Mouse (Mus musculus) cerebellum, adult 2 months (tissue): ENCODE results near the gene Ptbp1. TPM values are rescaled to one million over a fixed set of nuclear protein-coding genes. Genes with fewer than 3 reads are reported as not detected.

Source experiments
- DNase-seq, 2 experiments: peaks; one replicate each; pipeline ENCODE4 v3.0.0; 2021
- H3K27ac ChIP-seq: fragments of 200-500 bp; 2 replicates; pipeline ENCODE4 v1.5.1; 2012; ENCODE audit warnings: low read length, control low read depth, inconsistent platforms; ENCODE audit not compliant: insufficient read depth
- H3K27me3 ChIP-seq: fragments of 200-500 bp; 2 replicates; pipeline ENCODE4 v1.6.1; 2012; ENCODE audit warnings: inconsistent platforms, mild to moderate bottlenecking, low read length, moderate library complexity; ENCODE audit not compliant: control insufficient read depth, insufficient read depth
- H3K4me1 ChIP-seq: fragments of 200-500 bp; 2 replicates; pipeline ENCODE4 v1.6.1; 2011; ENCODE audit warnings: low read length; ENCODE audit not compliant: control insufficient read depth, insufficient read depth
- H3K4me3 ChIP-seq: fragments of 200-500 bp; replicated peaks from 2 replicates; pipeline ENCODE3; 2011; ENCODE audit warnings: mild to moderate bottlenecking, low read depth, low read length, control low read depth; ENCODE audit not compliant: insufficient read depth
- CTCF ChIP-seq: fragments of 200-500 bp; IDR thresholded peaks from 2 replicates; pipeline ENCODE4 v1.5.1; 2011; ENCODE audit warnings: low read depth, mild to moderate bottlenecking, control low read depth, low read length, moderate library complexity, borderline replicate concordance; ENCODE audit not compliant: insufficient read depth
- POLR2A ChIP-seq: fragments of 200-500 bp; IDR thresholded peaks from 2 replicates; pipeline ENCODE4 v1.6.1; 2011; ENCODE audit warnings: low read length, control low read depth, borderline replicate concordance; ENCODE audit not compliant: insufficient read depth
- WGBS: fragments of 180-500 bp; shearing (Covaris S2); methylation state at CpG from one replicate; pipeline ENCODE4 v1.1.7; 2018; 5-methylcytosine and 5-hydroxymethylcytosine counted together
- polyA plus RNA-seq: library from polyadenylated mRNA; depleted of rRNA; stranded (reverse); fragments of >200 nt; gene quantifications from 2 replicates; pipeline ENCODE4 v1.2.3, GENCODE M21; 2012

Ptbp1 gene
- polyA plus RNA-seq, 1 experiment: 64.2 TPM

DNA sequence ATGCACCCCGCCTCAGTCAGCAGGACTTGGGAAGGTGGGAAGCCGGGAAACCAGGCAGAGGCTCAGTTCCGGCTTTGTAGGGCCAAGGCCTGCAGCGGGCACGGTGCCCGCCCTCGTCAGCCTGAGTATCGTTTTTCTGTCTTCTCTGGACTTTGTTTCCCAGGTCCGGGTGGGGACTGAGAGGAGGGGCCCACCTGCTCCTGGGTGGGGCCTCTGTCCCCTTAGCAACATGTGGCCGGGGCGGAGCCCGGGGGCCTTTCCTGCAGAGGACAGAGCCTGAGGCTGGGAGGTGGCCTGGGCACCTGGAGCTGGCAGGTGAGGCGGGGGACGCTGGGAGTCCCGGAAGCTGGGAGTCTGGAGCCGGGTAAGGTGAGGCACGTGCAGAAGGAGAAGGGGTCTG is 31.9 kb upstream of the Ptbp1 start:
- no peak for TF ChIP-seq POLR2A
- no peak for TF ChIP-seq CTCF
- H3K4me1 ChIP-seq: no peaks in the 10 kb centered on the region
- H3K27me3 ChIP-seq: no peaks in the 10 kb centered on the region
- WGBS: 31% methylated on average over 17 of the region's 17 CpGs
- DNase-seq: no peak
- H3K27ac ChIP-seq: no peak overlapping the region
- H3K4me3 ChIP-seq: no peak overlapping the region

DNA sequence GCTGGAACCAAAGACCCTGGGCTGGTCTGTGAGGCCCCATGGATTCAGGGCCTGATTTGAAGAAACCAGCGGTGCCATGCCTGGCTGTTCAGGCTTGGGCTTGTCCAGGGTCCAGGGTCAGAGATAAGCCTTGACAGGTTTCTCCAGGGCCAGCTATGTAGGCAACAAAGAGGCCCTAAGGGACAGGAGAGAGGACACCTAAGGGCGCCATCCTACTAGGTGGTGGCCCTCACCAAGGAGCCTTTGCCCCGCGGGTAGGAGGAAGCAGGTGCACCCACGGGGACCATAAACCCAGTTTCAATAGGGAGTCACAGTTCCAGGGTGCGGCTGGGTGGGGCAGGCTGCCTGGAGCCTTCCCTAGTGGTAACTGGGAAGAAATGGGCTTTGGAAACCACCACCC is 31.2 kb upstream of the Ptbp1 start:
- TF ChIP-seq POLR2A: no peak
- TF ChIP-seq CTCF: no peak
- no peak for DNase-seq
- H3K4me1 ChIP-seq: no peaks in the 10 kb centered on the region
- 78% methylated on average over 6 of the region's 6 CpGs for WGBS
- no peak overlapping the region for H3K4me3 ChIP-seq
- H3K27ac ChIP-seq: no peak overlapping the region
- no peaks in the 10 kb centered on the region for H3K27me3 ChIP-seq

DNA sequence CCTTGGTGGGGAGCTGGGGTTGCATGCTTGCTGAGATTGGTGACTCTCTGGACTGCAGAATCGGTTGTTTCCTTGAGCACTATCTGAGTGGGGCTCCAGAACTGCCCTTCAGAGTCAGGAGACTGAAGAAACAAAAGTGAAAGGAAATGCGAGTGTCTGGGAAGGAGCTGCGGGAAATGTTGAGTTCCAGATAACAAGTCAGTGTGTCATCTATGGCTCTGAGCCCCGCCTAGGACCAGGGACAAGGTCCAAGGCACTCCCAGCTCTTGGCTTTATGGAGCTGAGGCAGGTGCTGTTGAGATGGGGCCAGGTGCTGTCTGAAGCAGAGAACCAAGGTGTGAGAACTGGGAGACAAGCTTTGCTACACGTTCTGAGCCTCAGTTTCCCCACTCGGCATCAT is 29.8 kb upstream of the Ptbp1 start:
- no peak for DNase-seq
- H3K27me3 ChIP-seq: no peaks in the 10 kb centered on the region
- TF ChIP-seq POLR2A (no peak), CTCF (no peak)
- 51% methylated on average over 6 of the region's 6 CpGs for WGBS
- no peak overlapping the region for H3K4me3 ChIP-seq
- no peak overlapping the region for H3K27ac ChIP-seq
- no peaks in the 10 kb centered on the region for H3K4me1 ChIP-seq

DNA sequence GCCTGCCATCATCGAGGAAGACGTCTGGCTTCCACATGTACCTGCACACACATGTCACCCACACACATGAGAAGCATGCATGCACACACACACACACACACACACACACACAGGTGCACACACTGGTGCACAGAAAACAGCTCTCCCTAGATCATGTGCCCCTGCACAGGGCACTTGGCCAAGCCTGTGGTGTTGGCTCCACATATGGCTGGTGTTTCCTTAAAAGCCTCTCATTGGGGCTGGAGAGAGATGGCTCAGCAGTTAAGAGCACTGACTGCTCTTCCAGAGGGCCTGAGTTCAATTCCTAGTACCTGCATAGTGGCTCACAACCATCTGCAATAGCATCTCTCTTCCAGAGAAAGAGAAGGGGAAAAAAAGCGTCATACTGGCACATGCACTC is 22.6 kb upstream of the Ptbp1 start:
- H3K4me3 ChIP-seq: no peak overlapping the region
- no peaks in the 10 kb centered on the region for H3K4me1 ChIP-seq
- no peaks in the 10 kb centered on the region for H3K27me3 ChIP-seq
- 76% methylated on average over 3 of the region's 3 CpGs for WGBS
- TF ChIP-seq POLR2A (no peak), CTCF (no peak)
- H3K27ac ChIP-seq: no peak overlapping the region
- no peak for DNase-seq

DNA sequence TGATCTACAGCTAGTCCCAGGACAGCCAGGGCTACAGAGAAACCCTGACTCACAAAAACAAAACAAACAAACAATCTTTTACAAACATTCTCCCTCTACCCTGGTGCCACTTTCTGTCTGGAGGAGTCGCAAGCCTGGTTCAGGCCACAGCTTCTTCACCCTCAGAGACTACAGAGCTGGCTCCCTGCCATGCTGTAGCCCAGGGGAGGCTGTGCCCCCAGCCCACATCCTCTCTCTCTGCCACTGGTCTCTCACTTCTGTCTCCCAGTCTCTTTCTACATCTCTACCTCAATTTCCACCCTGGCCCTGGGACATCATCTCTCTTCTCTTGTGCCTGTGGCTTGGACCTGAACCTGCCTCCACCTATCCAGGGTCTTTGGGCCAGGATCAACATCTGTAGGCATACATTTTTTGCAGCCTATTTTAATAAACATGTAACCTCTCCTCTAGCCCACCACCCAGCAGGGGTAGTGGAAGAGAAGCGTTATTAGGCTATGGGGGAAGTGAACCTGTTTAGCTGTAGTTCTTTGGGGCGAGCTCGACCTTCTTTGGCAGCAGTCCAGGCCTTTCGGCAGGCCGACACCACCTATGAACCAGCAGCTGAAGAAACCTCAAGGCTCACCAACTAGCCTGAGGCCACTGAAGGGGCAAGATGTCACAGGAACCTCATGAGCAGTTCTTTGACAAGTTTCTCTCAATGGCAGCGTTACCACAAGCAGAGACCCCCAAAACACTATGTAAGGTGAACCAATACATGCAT is 22.0 kb upstream of the Ptbp1 start:
- Histone ChIP-seq H3K4me1 (no peaks in the 10 kb centered on the region), H3K27ac (no peak overlapping the region), H3K27me3 (no peaks in the 10 kb centered on the region), H3K4me3 (no peak overlapping the region)
- 56% methylated on average over 7 of the region's 7 CpGs for WGBS
- DNase-seq: no peak
- no peak for TF ChIP-seq CTCF
- TF ChIP-seq POLR2A: no peak

DNA sequence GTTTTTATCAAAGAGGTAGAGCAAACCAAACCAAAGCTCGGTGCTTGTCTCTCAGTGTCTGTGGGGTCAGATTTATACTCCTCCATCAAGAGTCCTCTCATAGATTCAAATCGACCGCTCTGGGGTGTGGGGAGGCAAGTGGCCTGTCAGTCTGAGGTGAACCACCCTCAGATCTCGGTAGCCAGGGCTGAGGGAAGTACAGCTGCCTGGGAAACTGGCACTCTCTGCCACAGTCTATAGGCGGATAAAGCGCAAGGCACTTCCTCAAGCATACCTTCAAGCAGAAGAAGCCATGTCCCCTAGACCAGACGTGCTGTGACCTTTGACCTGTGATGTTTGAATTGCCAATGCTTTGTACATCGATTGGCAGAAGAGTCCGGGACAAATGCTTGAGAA is 21.4 kb upstream of the Ptbp1 start:
- no peak for DNase-seq
- H3K27ac ChIP-seq: no peak overlapping the region
- WGBS: 80% methylated on average over 9 of the region's 9 CpGs
- TF ChIP-seq POLR2A (no peak), CTCF (no peak)
- no peaks in the 10 kb centered on the region for H3K4me1 ChIP-seq
- no peak overlapping the region for H3K4me3 ChIP-seq
- no peaks in the 10 kb centered on the region for H3K27me3 ChIP-seq

DNA sequence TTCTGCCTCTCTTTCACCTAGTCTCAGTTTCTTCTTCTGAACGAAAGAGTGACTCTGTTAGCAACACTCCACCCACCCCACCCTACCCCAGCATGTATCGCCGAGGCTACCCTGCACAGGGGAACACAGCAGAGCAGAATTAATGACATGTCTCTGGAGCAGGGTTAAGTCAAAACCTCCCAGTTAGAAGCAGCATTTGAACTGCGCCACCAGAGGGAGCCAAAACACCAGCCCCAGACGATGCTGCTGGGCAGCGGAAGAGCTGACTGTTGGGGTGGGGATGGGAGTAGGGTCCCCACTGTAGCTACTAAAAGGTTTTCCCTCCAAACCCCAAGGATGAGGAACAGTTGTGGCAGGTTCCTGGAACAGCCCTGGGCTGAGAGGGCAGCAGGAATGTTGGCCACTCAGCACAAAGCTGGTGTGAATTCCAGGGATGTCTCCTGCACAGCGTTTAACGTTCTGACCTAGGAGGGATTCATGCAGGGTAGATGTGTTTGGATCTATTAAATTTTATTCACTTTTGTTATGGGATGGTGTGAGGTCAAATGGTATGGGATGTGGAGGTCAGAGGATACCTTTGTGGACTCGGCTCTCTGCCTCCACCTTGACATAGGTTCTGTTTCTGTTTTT is 19.3 kb upstream of the Ptbp1 start:
- TF ChIP-seq POLR2A (no peak), CTCF (peak; percentile 94)
- DNase-seq: peak; percentile 70 to 79
- Histone ChIP-seq H3K4me1 (no peaks in the 10 kb centered on the region), H3K27ac (no peak overlapping the region), H3K27me3 (no peaks in the 10 kb centered on the region), H3K4me3 (peak overlapping the region; percentile 14)
- WGBS: 20% methylated on average over 9 of the region's 9 CpGs

DNA sequence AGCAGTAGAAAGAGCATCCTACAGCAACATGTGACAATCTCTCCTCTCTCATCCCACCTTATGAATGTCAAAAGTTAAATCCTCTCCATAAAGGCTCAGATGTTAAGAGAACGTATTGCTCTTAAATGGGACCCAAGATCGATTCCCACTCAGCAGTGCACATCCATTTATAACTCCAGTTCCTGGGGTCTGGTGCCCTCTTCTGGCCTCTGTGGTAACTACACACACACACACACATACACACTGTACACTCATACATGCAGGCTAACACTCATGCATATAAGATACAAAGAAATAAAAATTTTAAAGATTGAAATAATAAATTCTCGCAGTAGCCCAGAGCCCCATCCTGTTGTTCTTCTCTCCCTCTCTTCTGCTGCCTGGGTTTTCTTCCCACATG is 17.3 kb upstream of the Ptbp1 start:
- no peaks in the 10 kb centered on the region for H3K27me3 ChIP-seq
- peaks cover 5% of the 10 kb centered on the region; the same call in 1 of the 2 replicates for H3K4me1 ChIP-seq
- 94% methylated on average over 3 of the region's 3 CpGs for WGBS
- DNase-seq: no peak
- no peak overlapping the region for H3K4me3 ChIP-seq
- TF ChIP-seq POLR2A (no peak), CTCF (no peak; the same call in 1 of the 2 replicates)
- H3K27ac ChIP-seq: no peak overlapping the region
